Mouse (Mus musculus) left cerebral cortex, postnatal 14 days (tissue): ENCODE data around the gene D130052B06Rik. TPM values are rescaled to one million over a fixed set of nuclear protein-coding genes. Genes with fewer than 3 reads are reported as not detected.

Source experiments
- DNase-seq, 2 experiments: peaks; one replicate each; pipeline ENCODE4 v3.0.0; 2021 to 2022; ENCODE audit warnings: low spot score in 2 of 2, mixed read lengths in 1 of 2
- intact Hi-C: fragments of 180-260 bp; cut with DNase I; formaldehyde crosslinking; loops from one replicate; pipeline ENCODE4 v1.15.1; 2025
- total RNA-seq, 2 experiments: library from RNA; stranded (reverse); gene quantifications; 2 replicates each; pipeline ENCODE4 v1.2.3; 2021

D130052B06Rik gene
- total RNA-seq, 2 experiments from 2014 or later: not detected

- intact Hi-C loops: no loop called here
- no peak for DNase-seq
These were observed 56.9 kb downstream of the D130052B06Rik start for GRCm38 (mm10) chr11:33655861-33656593.

- DNase-seq: no peak
- intact Hi-C loops: no loop called here
These were observed 61.2 kb downstream of the D130052B06Rik start for GRCm38 (mm10) chr11:33660016-33660913.

- no peak for DNase-seq
- intact Hi-C loops: no loop called here
These were observed 64.5 kb downstream of the D130052B06Rik start for GRCm38 (mm10) chr11:33663599-33663998.

- no peak for DNase-seq
- intact Hi-C loops: no loop called here
These were observed 69.3 kb downstream of the D130052B06Rik start for GRCm38 (mm10) chr11:33668376-33668775.

- intact Hi-C loops: no loop called here
- no peak for DNase-seq
These were observed 71.2 kb downstream of the D130052B06Rik start for GRCm38 (mm10) chr11:33670105-33670965.

Other genes with a start within 250 kb of the D130052B06Rik start
- 1 to 10 TPM; 6.9 to 9.4 TPM for gene Ranbp17, start 85.6 kb upstream of the D130052B06Rik start, total RNA-seq
- gene Gabrp, start 20.3 kb upstream of the D130052B06Rik start, total RNA-seq: not detected